Mouse (Mus musculus) pancreas, adult 10 weeks (tissue): ENCODE data around the gene Olfr828. TPM values are rescaled to one million over a fixed set of nuclear protein-coding genes. Genes with fewer than 3 reads are reported as not detected.

ENCODE experiments used
- polyA plus RNA-seq: library from polyadenylated mRNA; stranded (reverse); fragments of 350-450 nt; fragmentation: Illumina TruSeq; extraction: RNeasy Lipid Tissue Mini Kit (QIAGEN cat#74804); gene quantifications from one replicate; pipeline ENCODE4 v1.2.3, GENCODE M21; 2015; ENCODE audit warnings: low read depth, low replicate concordance; ENCODE audit not compliant: insufficient read depth

Olfr828 gene
- polyA plus RNA-seq: not detected

DNA sequence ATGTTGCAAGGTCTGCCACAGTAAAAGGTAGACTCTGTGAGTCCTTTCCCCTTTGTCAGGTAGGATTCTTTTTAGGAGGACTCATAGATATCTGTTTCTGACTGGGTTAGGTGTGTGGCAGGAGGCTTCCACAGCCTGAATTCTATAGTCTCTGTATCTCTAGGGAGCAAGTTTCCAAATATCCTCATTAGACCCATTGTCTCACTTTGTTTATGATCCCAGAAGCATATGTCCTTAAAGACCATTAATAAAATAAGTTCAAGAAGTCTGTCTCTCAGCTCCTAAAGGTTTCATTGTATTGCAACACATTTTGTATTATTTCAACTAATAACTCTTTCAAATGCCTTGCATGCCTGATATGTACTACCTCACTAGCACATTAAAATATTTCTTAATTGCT, at the start of gene Olfr828:
TSS of gene Olfr828 (minus strand) at position 101 of the 400 bp plus-strand sequence.

DNA sequence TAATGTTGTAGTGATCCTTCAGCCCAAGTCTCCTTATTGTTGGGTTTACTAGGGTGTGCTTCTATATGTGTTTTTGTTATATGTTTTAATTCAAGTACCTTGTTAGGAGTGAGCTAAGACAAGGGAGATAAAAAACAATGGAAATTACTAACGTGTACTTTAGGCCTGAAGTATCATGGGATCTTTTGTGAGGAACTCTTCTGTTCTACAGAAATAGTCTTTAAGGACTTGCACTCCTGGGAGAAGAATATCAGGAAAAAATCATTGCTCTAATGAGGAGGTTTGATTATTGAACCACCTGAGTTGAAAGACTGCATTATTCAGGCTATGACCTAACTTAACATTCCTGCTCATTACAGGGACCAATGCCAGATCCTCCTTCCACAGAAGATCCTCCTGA, 35.3 kb upstream of the Olfr828 start, which contains the start of gene Olfr829:
TSS of gene Olfr829 (plus strand) at position 301 of the 400 bp plus-strand sequence.

Other genes with a start within 250 kb of the Olfr828 start
- 10.7 TPM for gene Muc16, start 145.0 kb downstream of the Olfr828 start, polyA plus RNA-seq
- not detected for gene Olfr24, start 55.5 kb downstream of the Olfr828 start, polyA plus RNA-seq
- not detected for gene Olfr829, start 35.4 kb upstream of the Olfr828 start, polyA plus RNA-seq
- gene Olfr830, start 55.2 kb upstream of the Olfr828 start, polyA plus RNA-seq: not detected
- not detected for gene Olfr832, start 117.6 kb upstream of the Olfr828 start, polyA plus RNA-seq
- not detected for gene Olfr834, start 168.5 kb upstream of the Olfr828 start, polyA plus RNA-seq
- not detected for gene Olfr835, start 213.2 kb upstream of the Olfr828 start, polyA plus RNA-seq